Mouse (Mus musculus) embryonic facial prominence, embryonic 13.5 days (tissue): ENCODE measurements around the gene Ccdc191. TPM values are rescaled to one million over a fixed set of nuclear protein-coding genes. Genes with fewer than 3 reads are reported as not detected.

Source experiments
- ATAC-seq: fragments of 200-750 bp; cut with Nextera tagmentation; 2 replicates; pipeline ENCODE4 v1.8.0; 2017; ENCODE audit warnings: low read depth; ENCODE audit not compliant: insufficient number of reproducible peaks, insufficient read depth, low FRiP score, low TSS enrichment
- H3K27ac ChIP-seq: fragments of 300-500 bp; sonication (generic); 2 replicates; pipeline ENCODE4 v1.5.1; 2015; ENCODE audit warnings: moderate library complexity, mild to moderate bottlenecking, inconsistent platforms
- H3K27me3 ChIP-seq: fragments of 300-500 bp; sonication (generic); 2 replicates; pipeline ENCODE4 v1.6.1; 2015; ENCODE audit warnings: mild to moderate bottlenecking, inconsistent platforms
- H3K36me3 ChIP-seq: fragments of 300-500 bp; sonication (generic); 2 replicates; pipeline ENCODE4 v1.6.1; 2015; ENCODE audit warnings: mild to moderate bottlenecking, inconsistent platforms
- H3K4me1 ChIP-seq: fragments of 300-500 bp; sonication (generic); 2 replicates; pipeline ENCODE4 v1.6.1; 2015; ENCODE audit warnings: inconsistent platforms
- H3K4me2 ChIP-seq: fragments of 300-500 bp; sonication (generic); 2 replicates; pipeline ENCODE4 v1.6.1; 2015; ENCODE audit warnings: moderate library complexity, mild to moderate bottlenecking, inconsistent platforms
- H3K4me3 ChIP-seq: fragments of 300-500 bp; sonication (generic); 2 replicates; pipeline ENCODE4 v1.5.1; 2015; ENCODE audit warnings: mild to moderate bottlenecking, inconsistent platforms
- H3K9ac ChIP-seq: fragments of 300-500 bp; sonication (generic); 2 replicates; pipeline ENCODE4 v1.6.1; 2015; ENCODE audit warnings: mild to moderate bottlenecking, inconsistent platforms
- H3K9me3 ChIP-seq: fragments of 300-500 bp; sonication (generic); 2 replicates; pipeline ENCODE4 v1.6.1; 2016; ENCODE audit warnings: inconsistent platforms
- WGBS: fragments of 180-500 bp; shearing (Covaris S2); methylation state at CpG from one replicate; pipeline ENCODE4 v1.1.7; 2015; ENCODE audit warnings: mixed read lengths; 5-methylcytosine and 5-hydroxymethylcytosine counted together
- microRNA-seq: library from miRNA; unstranded; fragments of <30 nt; microRNA quantifications from one replicate; pipeline ENCODE4, GENCODE M21; 2016
- polyA plus RNA-seq: library from polyadenylated mRNA; unstranded; fragments of >200 nt; fragmentation: Nextera tagmentation; extraction: Ambion mirVana; gene quantifications from 2 replicates; pipeline ENCODE4 v1.2.1, GENCODE M21; 2015

Ccdc191 gene
- polyA plus RNA-seq, 1 experiment from 2014 or later, result 18.7 TPM

- H3K9me3 ChIP-seq, result no peaks in the 10 kb centered on the region
- H3K27me3 ChIP-seq, result no peaks in the 10 kb centered on the region
- no peak overlapping the region for H3K4me2 ChIP-seq
- no peaks in the 10 kb centered on the region for H3K36me3 ChIP-seq
- H3K4me3 ChIP-seq, result no peak overlapping the region
- H3K4me1 ChIP-seq, result no peaks in the 10 kb centered on the region
- H3K27ac ChIP-seq, result no peak overlapping the region
- WGBS, result 79% methylated on average over 8 of the region's 8 CpGs
- ATAC-seq, result no peak
- no peak overlapping the region for H3K9ac ChIP-seq
Measured at GRCm38 (mm10) chr16:43999111-43999510, 109.5 kb downstream of the Ccdc191 start.

- Histone ChIP-seq H3K9me3 (no peaks in the 10 kb centered on the region), H3K4me2 (no peak overlapping the region), H3K36me3 (no peaks in the 10 kb centered on the region), H3K9ac (no peak overlapping the region), H3K4me3 (no peak overlapping the region), H3K4me1 (no peaks in the 10 kb centered on the region), H3K27ac (no peak overlapping the region), H3K27me3 (no peaks in the 10 kb centered on the region)
- ATAC-seq, result no peak
- 84% methylated on average over 5 of the region's 5 CpGs for WGBS
Measured at GRCm38 (mm10) chr16:43999541-43999940, 109.9 kb downstream of the Ccdc191 start.

- H3K27ac ChIP-seq, result no peak overlapping the region
- H3K27me3 ChIP-seq, result no peaks in the 10 kb centered on the region
- H3K4me3 ChIP-seq, result no peak overlapping the region
- H3K9ac ChIP-seq, result no peak overlapping the region
- no peak overlapping the region for H3K4me2 ChIP-seq
- WGBS, result 77% methylated on average over 5 of the region's 5 CpGs
- no peaks in the 10 kb centered on the region for H3K36me3 ChIP-seq
- no peaks in the 10 kb centered on the region for H3K9me3 ChIP-seq
- H3K4me1 ChIP-seq, result no peaks in the 10 kb centered on the region
- ATAC-seq, result no peak
Measured at GRCm38 (mm10) chr16:44002086-44002485, 112.5 kb downstream of the Ccdc191 start.

GRCm38 (mm10) chr16:44011010-44011409, 121.4 kb downstream of the Ccdc191 start:
- Histone ChIP-seq H3K9ac (no peak overlapping the region), H3K27ac (no peak overlapping the region), H3K9me3 (no peaks in the 10 kb centered on the region), H3K4me3 (no peak overlapping the region), H3K27me3 (no peaks in the 10 kb centered on the region), H3K4me1 (no peaks in the 10 kb centered on the region), H3K4me2 (no peak overlapping the region), H3K36me3 (no peaks in the 10 kb centered on the region)
- WGBS, result 51% methylated on average over 5 of the region's 5 CpGs
- ATAC-seq, result no peak

Small RNAs within 50 kb of the gene (microRNA-seq; reads per million reads assigned to microRNA genes)
- gene Mir3470b, result not detected

Other genes with a start within 250 kb of the Ccdc191 start
- not detected in 2 replicates for gene Tigit, start 225.7 kb upstream of the Ccdc191 start, polyA plus RNA-seq
- gene Drd3, start 135.8 kb upstream of the Ccdc191 start, polyA plus RNA-seq, result not detected in 2 replicates
- 36.6 and 37.5 TPM in 2 replicates for gene Qtrt2, start 37.0 kb downstream of the Ccdc191 start, polyA plus RNA-seq
- 0.84 TPM in 2 replicates for gene Zdhhc23, start 90.0 kb downstream of the Ccdc191 start, polyA plus RNA-seq
- 5.0 and 5.4 TPM in 2 replicates for gene Gramd1c, start 173.5 kb downstream of the Ccdc191 start, polyA plus RNA-seq
- 40.3 and 45.5 TPM in 2 replicates for gene Atp6v1a, start 249.9 kb downstream of the Ccdc191 start, polyA plus RNA-seq